Mouse (Mus musculus): ENCODE measurements around the gene Lclat1. TPM values are rescaled to one million over a fixed set of nuclear protein-coding genes. Genes with fewer than 3 reads are reported as not detected.

Lclat1 gene
- polyA plus RNA-seq, 1 experiment from 2014 or later, result 12.9 TPM

DNA sequence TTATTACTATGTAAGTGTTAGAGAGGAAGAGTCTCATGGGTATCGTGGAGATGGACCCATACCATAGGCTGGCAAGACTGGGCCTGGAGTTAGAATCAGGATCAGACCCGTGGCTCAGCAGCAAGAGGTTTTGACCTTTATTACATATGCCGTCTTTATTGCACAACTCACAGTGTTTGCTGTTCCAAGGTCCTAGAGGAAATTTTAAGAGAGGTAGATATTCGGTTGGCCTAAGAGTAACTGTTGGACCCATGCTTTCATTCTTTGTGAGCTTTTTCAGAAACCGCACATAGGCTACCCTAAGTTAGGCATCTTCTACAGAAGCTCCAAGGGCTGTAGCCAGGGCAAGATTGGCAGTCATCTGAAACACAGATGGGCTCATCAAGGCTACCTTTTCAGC is 79.1 kb downstream of the Lclat1 start:
- H3K9me3 ChIP-seq (replicated peaks), result no peaks in the 10 kb centered on the region
- ATAC-seq (ENCODE audit: low FRiP score), result no peak
- WGBS, result 94% methylated on average over 5 of the region's 5 CpGs
- no peak overlapping the region for H3K9ac ChIP-seq (replicated peaks)
- H3K4me2 ChIP-seq, result no peak overlapping the region
- H3K4me3 ChIP-seq (replicated peaks), result no peak overlapping the region
- no peaks in the 10 kb centered on the region for H3K4me1 ChIP-seq
- no peaks in the 10 kb centered on the region for H3K27me3 ChIP-seq (replicated peaks)
- H3K27ac ChIP-seq (replicated peaks), result no peak overlapping the region
- 0 out of 2 replicates have a peak, but pooled peaks cover 2% of the 10 kb centered on the region for H3K36me3 ChIP-seq

DNA sequence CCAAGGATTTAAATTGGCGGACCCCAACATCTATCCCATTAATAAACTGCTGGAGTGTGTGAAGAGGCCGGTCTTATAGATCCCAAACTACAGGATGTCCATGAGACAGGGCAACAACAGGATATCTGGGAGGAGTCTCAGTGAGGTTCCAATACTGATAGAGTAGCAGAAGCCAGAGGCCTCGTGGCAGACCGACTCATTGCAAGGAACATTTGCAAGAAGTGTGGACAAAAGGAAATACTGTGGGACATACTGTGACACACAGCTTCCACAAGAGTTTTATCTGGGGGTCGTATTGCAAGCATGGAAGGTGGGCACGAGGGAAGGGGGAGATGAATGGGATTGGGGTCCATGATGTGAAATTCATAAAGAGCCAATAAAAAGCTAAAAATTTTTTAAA is 86.4 kb downstream of the Lclat1 start:
- H3K4me2 ChIP-seq, result no peak overlapping the region
- H3K27ac ChIP-seq (replicated peaks), result no peak overlapping the region
- H3K9ac ChIP-seq (replicated peaks), result no peak overlapping the region
- WGBS, result 90% methylated on average over 6 of the region's 6 CpGs
- no peaks in the 10 kb centered on the region for H3K4me1 ChIP-seq
- no peak for ATAC-seq (ENCODE audit: low FRiP score)
- no peaks in the 10 kb centered on the region for H3K27me3 ChIP-seq (replicated peaks)
- no peaks in the 10 kb centered on the region for H3K9me3 ChIP-seq (replicated peaks)
- H3K36me3 ChIP-seq, result no peaks in the 10 kb centered on the region
- H3K4me3 ChIP-seq (replicated peaks), result no peak overlapping the region

DNA sequence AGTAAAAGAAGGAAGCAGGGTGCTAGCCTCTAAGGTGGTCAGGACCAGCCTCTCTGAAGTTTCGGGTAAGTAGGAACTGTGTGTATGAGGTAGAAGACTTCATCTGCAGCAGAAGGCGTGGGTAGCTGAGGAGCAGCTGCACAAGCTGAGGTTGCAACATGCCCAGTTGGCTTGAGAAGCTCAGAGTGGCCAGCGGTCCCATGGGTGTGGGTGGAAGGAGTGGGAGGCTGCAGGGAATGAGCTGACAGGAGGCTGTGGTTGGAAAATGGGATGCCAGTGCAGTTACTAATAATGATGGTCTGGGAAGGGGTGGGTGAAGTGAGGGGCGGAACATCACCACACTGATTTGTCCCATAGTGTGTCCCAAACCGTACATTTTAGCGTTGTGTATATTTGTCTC is 86.8 kb downstream of the Lclat1 start:
- H3K4me1 ChIP-seq, result no peaks in the 10 kb centered on the region
- no peaks in the 10 kb centered on the region for H3K27me3 ChIP-seq (replicated peaks)
- ATAC-seq (ENCODE audit: low FRiP score), result no peak
- 90% methylated on average over 6 of the region's 6 CpGs for WGBS
- no peak overlapping the region for H3K9ac ChIP-seq (replicated peaks)
- no peak overlapping the region for H3K4me3 ChIP-seq (replicated peaks)
- no peaks in the 10 kb centered on the region for H3K9me3 ChIP-seq (replicated peaks)
- H3K27ac ChIP-seq (replicated peaks), result no peak overlapping the region
- H3K36me3 ChIP-seq, result no peaks in the 10 kb centered on the region
- H3K4me2 ChIP-seq, result no peak overlapping the region

DNA sequence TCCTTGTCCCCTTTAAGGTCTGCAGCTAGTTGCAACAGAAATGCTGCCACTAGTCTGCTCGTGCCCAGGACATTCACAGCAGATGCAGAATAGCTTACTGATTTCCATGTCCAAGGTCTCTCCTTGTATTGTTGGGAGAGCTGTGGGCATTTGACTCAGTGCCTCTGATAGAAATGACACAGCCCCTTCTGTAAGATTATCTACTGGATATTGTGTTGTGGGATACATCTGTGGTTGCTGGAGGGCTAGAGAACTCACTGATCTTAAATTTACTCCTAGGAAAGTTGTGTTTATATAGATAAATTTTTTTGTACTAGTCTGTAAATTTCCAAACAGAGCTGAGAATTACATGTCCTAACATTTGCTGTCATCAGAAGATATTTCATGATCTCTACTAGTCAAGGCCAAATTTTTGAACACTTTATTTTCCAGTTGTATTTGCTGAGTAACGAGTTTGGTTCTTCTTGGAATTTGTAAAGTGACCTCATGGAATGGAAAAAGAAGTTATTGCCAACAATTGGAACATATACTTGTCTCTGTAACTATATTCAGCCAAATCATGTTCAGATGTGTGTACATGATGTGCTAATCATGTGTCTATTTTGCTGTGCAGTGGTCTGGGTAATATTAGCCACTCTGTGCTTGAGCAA is 87.4 kb downstream of the Lclat1 start:
- H3K9me3 ChIP-seq (replicated peaks), result no peaks in the 10 kb centered on the region

GRCm38 (mm10) chr17:73196139-73196538 is 88.4 kb downstream of the Lclat1 start:
- H3K9ac ChIP-seq (replicated peaks), result no peak overlapping the region
- no peak overlapping the region for H3K4me2 ChIP-seq
- H3K4me1 ChIP-seq, result no peaks in the 10 kb centered on the region
- ATAC-seq (ENCODE audit: low FRiP score), result no peak
- H3K27ac ChIP-seq (replicated peaks), result no peak overlapping the region
- no peaks in the 10 kb centered on the region for H3K9me3 ChIP-seq (replicated peaks)
- H3K36me3 ChIP-seq, result no peaks in the 10 kb centered on the region
- H3K27me3 ChIP-seq (replicated peaks), result no peaks in the 10 kb centered on the region
- no peak overlapping the region for H3K4me3 ChIP-seq (replicated peaks)
- 86% methylated on average over 1 of the region's 1 CpGs for WGBS

More for the DNA sequence above, 87.4 kb downstream of the Lclat1 start:
- H3K4me1 ChIP-seq, result no peaks in the 10 kb centered on the region
- WGBS, result 85% methylated on average over 2 of the region's 2 CpGs
- H3K27ac ChIP-seq (replicated peaks), result no peak overlapping the region
- no peak overlapping the region for H3K4me2 ChIP-seq
- H3K4me3 ChIP-seq (replicated peaks), result no peak overlapping the region
- H3K9ac ChIP-seq (replicated peaks), result no peak overlapping the region
- no peak for ATAC-seq (ENCODE audit: low FRiP score)
- H3K27me3 ChIP-seq (replicated peaks), result no peaks in the 10 kb centered on the region
- H3K36me3 ChIP-seq, result no peaks in the 10 kb centered on the region

DNA sequence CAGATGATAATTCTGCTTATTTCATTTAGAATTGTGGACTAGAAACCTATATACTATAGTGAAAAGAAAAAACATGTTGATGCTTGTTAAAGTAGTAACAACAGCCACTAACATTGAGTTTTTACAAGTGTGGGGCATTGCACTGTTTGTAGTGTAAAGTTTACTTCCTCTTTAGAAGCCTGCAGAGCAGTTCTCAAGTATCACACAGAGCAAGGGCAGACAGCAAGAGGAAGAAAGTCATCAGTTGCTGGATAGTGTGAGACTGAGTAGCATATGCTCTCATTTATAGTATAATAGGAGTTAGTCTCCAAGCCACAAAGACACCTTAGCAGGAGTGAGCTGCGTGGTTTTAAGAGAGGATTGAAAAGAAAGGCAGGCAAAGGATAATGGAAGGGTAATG is 89.9 kb downstream of the Lclat1 start:
- no peak overlapping the region for H3K4me2 ChIP-seq
- H3K4me1 ChIP-seq, result no peaks in the 10 kb centered on the region
- no peaks in the 10 kb centered on the region for H3K27me3 ChIP-seq (replicated peaks)
- H3K36me3 ChIP-seq, result no peaks in the 10 kb centered on the region
- ATAC-seq (ENCODE audit: low FRiP score), result no peak
- H3K9me3 ChIP-seq (replicated peaks), result no peaks in the 10 kb centered on the region
- no peak overlapping the region for H3K9ac ChIP-seq (replicated peaks)
- H3K27ac ChIP-seq (replicated peaks), result no peak overlapping the region
- WGBS, result 75% methylated on average over 1 of the region's 1 CpGs
- no peak overlapping the region for H3K4me3 ChIP-seq (replicated peaks)

GRCm38 (mm10) chr17:73199387-73199786 is 91.6 kb downstream of the Lclat1 start:
- H3K9ac ChIP-seq (replicated peaks), result no peak overlapping the region
- no peak overlapping the region for H3K4me3 ChIP-seq (replicated peaks)
- no peak overlapping the region for H3K27ac ChIP-seq (replicated peaks)
- H3K4me1 ChIP-seq, result no peaks in the 10 kb centered on the region
- no peaks in the 10 kb centered on the region for H3K9me3 ChIP-seq (replicated peaks)
- H3K27me3 ChIP-seq (replicated peaks), result no peaks in the 10 kb centered on the region
- H3K36me3 ChIP-seq, result no peaks in the 10 kb centered on the region
- ATAC-seq (ENCODE audit: low FRiP score), result no peak
- no peak overlapping the region for H3K4me2 ChIP-seq

DNA sequence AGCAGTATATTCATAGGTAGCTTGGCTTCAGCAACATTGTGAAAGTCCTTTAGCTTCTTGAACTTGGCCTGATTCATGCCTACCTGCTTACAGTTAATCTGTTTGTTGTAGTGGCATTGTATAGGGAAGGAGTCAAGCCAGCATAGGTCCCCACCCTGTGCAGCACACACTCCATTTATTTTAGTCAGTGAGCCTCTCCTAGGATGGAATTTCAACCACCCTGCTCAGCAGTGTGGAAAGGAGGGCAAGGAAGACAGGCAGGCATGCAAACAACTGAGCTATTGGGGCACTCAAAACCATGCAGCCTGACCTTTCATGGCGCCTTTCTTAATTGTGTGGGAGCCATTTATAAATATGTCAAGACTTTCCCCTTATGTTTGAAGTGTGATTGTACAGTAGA is 92.6 kb downstream of the Lclat1 start:
- H3K36me3 ChIP-seq, result no peaks in the 10 kb centered on the region
- 58% methylated on average over 1 of the region's 1 CpGs for WGBS
- H3K9me3 ChIP-seq (replicated peaks), result no peaks in the 10 kb centered on the region
- no peak overlapping the region for H3K27ac ChIP-seq (replicated peaks)
- no peaks in the 10 kb centered on the region for H3K27me3 ChIP-seq (replicated peaks)
- no peak overlapping the region for H3K4me3 ChIP-seq (replicated peaks)
- no peak for ATAC-seq (ENCODE audit: low FRiP score)
- H3K4me1 ChIP-seq, result no peaks in the 10 kb centered on the region
- no peak overlapping the region for H3K4me2 ChIP-seq
- no peak overlapping the region for H3K9ac ChIP-seq (replicated peaks)

DNA sequence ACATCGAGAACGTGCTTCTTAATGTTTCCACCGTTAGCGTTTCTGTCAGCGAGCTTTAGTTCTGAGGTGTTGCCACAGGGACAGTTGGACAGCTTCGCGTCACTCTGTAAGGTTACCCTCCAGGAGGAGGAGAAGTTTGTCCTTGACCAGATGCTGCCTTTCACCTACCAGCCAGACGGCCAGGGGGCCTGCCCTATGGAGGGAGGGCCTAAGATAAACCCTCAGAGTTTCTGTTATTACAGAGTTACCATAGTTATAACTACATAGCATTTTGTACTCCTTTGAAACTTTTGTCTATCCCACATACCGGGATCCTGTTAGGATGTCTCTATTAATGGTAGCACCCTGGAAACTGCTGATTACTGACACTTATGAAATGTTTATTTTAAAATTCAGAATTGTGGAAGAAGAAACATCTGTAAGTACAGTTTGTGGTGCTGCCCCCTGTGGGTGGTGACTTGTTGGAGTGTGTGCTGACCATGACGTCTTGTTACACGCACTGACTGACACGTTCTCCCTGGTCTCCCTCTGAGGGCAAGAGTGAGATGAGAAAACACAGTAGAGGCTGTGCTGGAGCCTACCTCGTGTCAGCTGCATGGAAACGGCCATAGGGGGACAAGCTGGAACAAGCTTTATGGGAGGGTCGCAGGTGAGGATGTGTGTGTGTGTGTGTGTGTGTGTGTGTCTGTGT is 96.0 kb downstream of the Lclat1 start:
- Histone ChIP-seq H3K4me3 (replicated peaks) (no peak overlapping the region), H3K9me3 (replicated peaks) (no peaks in the 10 kb centered on the region), H3K9ac (replicated peaks) (no peak overlapping the region), H3K36me3 (no peaks in the 10 kb centered on the region), H3K27ac (replicated peaks) (no peak overlapping the region), H3K4me2 (no peak overlapping the region), H3K27me3 (replicated peaks) (no peaks in the 10 kb centered on the region), H3K4me1 (no peaks in the 10 kb centered on the region)
- ATAC-seq (ENCODE audit: low FRiP score), result no peak
- 91% methylated on average over 15 of the region's 15 CpGs for WGBS

DNA sequence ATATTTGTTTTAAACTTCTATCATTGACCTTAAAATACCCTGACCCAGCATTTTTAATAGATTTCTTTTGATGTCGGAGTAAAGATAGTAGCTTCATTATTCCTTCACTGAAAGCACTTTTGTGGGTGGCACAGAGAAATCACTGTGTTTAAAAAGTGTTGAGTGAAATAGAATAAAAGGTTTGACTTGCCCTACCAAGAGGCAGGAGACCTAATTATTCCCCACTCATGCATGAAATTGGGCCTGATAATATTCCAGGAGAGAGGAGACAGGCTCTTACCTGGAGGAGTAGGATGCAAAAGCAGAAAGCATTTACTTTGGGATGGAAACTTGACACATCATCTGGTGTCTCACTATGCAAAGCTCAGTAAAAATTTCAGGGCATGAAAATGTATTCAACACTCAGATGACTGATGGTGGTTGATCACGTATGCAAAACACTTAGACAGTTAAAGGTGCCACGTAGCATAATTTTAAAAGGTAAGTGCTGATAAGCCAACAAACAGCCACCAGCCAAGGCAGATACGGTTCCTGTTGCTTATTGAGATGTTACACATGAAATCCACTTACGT is 103.3 kb downstream of the Lclat1 start:
- H3K4me3 ChIP-seq (replicated peaks), result no peak overlapping the region
- H3K4me1 ChIP-seq, result 0 out of 2 replicates have a peak, but pooled peaks cover 2% of the 10 kb centered on the region
- no peak overlapping the region for H3K27ac ChIP-seq (replicated peaks)
- no peaks in the 10 kb centered on the region for H3K9me3 ChIP-seq (replicated peaks)
- no peak overlapping the region for H3K9ac ChIP-seq (replicated peaks)
- no peak for ATAC-seq (ENCODE audit: low FRiP score)
- no peak overlapping the region for H3K4me2 ChIP-seq
- H3K36me3 ChIP-seq, result no peaks in the 10 kb centered on the region
- WGBS, result 71% methylated on average over 5 of the region's 5 CpGs
- no peaks in the 10 kb centered on the region for H3K27me3 ChIP-seq (replicated peaks)

DNA sequence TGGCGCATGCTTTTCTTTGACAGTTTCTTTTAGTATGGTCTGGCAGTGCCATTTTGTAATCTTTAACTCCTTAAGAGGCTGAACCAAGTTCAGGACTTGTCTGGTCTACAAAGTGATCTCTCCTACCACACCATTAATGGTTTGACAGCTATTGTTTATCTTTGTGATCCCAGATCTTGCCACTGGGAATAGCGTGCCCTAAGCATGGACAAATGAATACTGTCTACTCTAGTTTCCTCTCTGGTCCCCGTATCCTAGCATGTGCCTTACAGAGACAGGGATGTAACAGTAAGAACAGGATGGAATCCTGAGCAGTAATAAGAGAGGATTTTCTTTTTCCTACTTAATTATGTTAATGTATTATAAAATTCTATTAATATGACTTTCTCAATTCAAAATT is 105.0 kb downstream of the Lclat1 start:
- no peak for ATAC-seq (ENCODE audit: low FRiP score)
- no peaks in the 10 kb centered on the region for H3K27me3 ChIP-seq (replicated peaks)
- H3K4me2 ChIP-seq, result no peak overlapping the region
- no peak overlapping the region for H3K27ac ChIP-seq (replicated peaks)
- no peaks in the 10 kb centered on the region for H3K9me3 ChIP-seq (replicated peaks)
- 0 out of 2 replicates have a peak, but pooled peaks cover 2% of the 10 kb centered on the region for H3K4me1 ChIP-seq
- no peak overlapping the region for H3K4me3 ChIP-seq (replicated peaks)
- H3K36me3 ChIP-seq, result no peaks in the 10 kb centered on the region
- WGBS, result 82% methylated on average over 3 of the region's 3 CpGs
- H3K9ac ChIP-seq (replicated peaks), result no peak overlapping the region

GRCm38 (mm10) chr17:73213187-73213586 is 105.4 kb downstream of the Lclat1 start:
- Histone ChIP-seq H3K27ac (replicated peaks) (no peak overlapping the region), H3K4me3 (replicated peaks) (no peak overlapping the region), H3K27me3 (replicated peaks) (no peaks in the 10 kb centered on the region), H3K9me3 (replicated peaks) (no peaks in the 10 kb centered on the region), H3K36me3 (no peaks in the 10 kb centered on the region), H3K4me1 (0 out of 2 replicates have a peak, but pooled peaks cover 2% of the 10 kb centered on the region), H3K9ac (replicated peaks) (no peak overlapping the region), H3K4me2 (no peak overlapping the region)
- ATAC-seq (ENCODE audit: low FRiP score), result no peak
- 63% methylated on average over 1 of the region's 1 CpGs for WGBS
